Mouse (Mus musculus) hindbrain, embryonic 16.5 days (tissue): ENCODE measurements around the gene Lysmd1. TPM values are rescaled to one million over a fixed set of nuclear protein-coding genes. Genes with fewer than 3 reads are reported as not detected.
"Not testable (repeated sequence)": the region's sequence is repeated elsewhere in the genome, so short reads cannot be mapped to it uniquely, and the experiment has no call there.

Experiments
- ATAC-seq: fragments of 200-750 bp; cut with Nextera tagmentation; 2 replicates; pipeline ENCODE4 v1.8.0; 2017; ENCODE audit warnings: moderate TSS enrichment, moderate library complexity
- H3K27ac ChIP-seq: fragments of 300-500 bp; sonication (generic); 2 replicates; pipeline ENCODE4 v1.5.1; 2014; ENCODE audit warnings: low read depth, mild to moderate bottlenecking, control low read depth, low read length, moderate library complexity
- H3K27me3 ChIP-seq: fragments of 300-500 bp; sonication (generic); replicated peaks from 2 replicates; pipeline ENCODE4 v1.6.1; 2014; ENCODE audit warnings: low read length; ENCODE audit not compliant: control insufficient read depth, insufficient read depth
- H3K36me3 ChIP-seq: fragments of 300-500 bp; sonication (generic); 2 replicates; pipeline ENCODE4 v1.6.1; 2014; ENCODE audit warnings: mild to moderate bottlenecking, low read length, moderate library complexity, mixed read lengths; ENCODE audit not compliant: control insufficient read depth, insufficient read depth
- H3K4me1 ChIP-seq: fragments of 300-500 bp; sonication (generic); 2 replicates; pipeline ENCODE4 v1.6.1; 2014; ENCODE audit warnings: low read depth, low read length; ENCODE audit not compliant: control insufficient read depth, insufficient read depth
- H3K4me2 ChIP-seq: fragments of 300-500 bp; sonication (generic); 2 replicates; pipeline ENCODE4 v1.6.1; 2014; ENCODE audit warnings: mild to moderate bottlenecking, low read length, control low read depth, moderate library complexity
- H3K4me3 ChIP-seq: fragments of 300-500 bp; sonication (generic); 2 replicates; pipeline ENCODE4 v1.5.1; 2014; ENCODE audit warnings: mild to moderate bottlenecking, low read length, control low read depth, moderate library complexity
- H3K9ac ChIP-seq: fragments of 300-500 bp; sonication (generic); 2 replicates; pipeline ENCODE4 v1.6.1; 2014; ENCODE audit warnings: low read depth, mild to moderate bottlenecking, control low read depth, low read length, moderate library complexity
- H3K9me3 ChIP-seq: fragments of 300-500 bp; sonication (generic); 2 replicates; pipeline ENCODE4 v1.6.1; 2014; ENCODE audit warnings: mild to moderate bottlenecking, low read length, moderate library complexity; ENCODE audit not compliant: control insufficient read depth
- WGBS: fragments of 180-500 bp; shearing (Covaris S2); extraction: QIAGEN DNeasy Blood & Tissue Kit; methylation state at CpG from one replicate; pipeline ENCODE4 v1.1.7; 2014; 5-methylcytosine and 5-hydroxymethylcytosine counted together
- polyA plus RNA-seq: library from polyadenylated mRNA; unstranded; fragments of >200 nt; fragmentation: Nextera tagmentation; extraction: Ambion mirVana; gene quantifications from 2 replicates; pipeline ENCODE4 v1.2.1, GENCODE M21; 2015

Lysmd1 gene
- polyA plus RNA-seq, 1 experiment from 2014 or later, result 51.9 TPM

DNA sequence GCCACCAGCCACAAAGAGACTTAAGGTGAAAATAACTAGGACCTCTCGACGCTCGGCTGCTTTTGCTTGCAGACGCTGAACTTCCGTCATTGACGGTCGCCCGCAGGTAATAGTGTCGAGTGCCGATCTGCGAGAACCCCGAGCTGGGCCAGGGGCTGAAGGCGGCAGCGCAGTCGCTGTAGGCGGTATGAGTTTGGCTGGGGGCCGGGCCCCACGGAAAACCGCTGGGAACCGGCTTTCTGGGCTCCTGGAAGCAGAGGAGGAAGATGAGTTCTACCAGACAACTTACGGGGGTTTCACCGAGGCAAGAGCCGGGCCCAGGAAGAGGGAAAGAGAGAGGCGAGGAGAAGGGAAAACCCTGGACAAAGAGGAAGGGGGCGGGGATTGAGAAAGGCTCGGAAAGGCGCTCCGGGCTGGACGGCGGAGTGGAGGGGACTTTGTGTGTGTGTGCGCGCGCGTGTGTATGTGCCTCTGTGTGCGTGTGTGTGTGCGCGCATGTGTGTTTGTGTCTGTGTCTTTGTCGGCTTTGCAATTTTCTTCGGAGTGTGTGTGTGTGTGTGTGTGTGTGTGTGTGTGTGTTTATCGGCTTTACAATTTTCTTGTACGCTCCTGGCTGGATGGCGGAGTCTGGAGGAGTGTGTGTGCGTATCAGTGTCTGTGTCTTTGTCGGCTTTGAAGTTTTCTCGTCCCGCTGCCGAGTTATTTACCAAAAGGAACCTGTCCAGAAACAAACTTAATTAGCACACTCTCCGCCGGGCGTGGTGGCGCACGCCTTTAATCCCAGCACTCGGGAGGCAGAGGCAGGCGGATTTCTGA, 22.8 kb upstream of the Lysmd1 start, which contains the start of gene Vps72:
Gene Vps72 (plus strand): TSS at position 112 of the 816 bp plus-strand sequence.
- H3K4me1 ChIP-seq, result peaks cover 8% of the 10 kb centered on the region
- peak within 1 kb of the TSS; percentile 86 for H3K4me3 ChIP-seq
- under 1% methylated on average over 53 of the region's 54 CpGs for WGBS
- ATAC-seq, result peak; percentile 77
- H3K27ac ChIP-seq, result peak within 1 kb of the TSS; percentile 95
- H3K27me3 ChIP-seq, result no peaks in the 10 kb centered on the region
- peak within 1 kb of the TSS; percentile 84 for H3K9ac ChIP-seq
- peak within 1 kb of the TSS; percentile 59 for H3K4me2 ChIP-seq
- peaks cover 5% of the 10 kb centered on the region; the same call in 1 of the 2 replicates for H3K36me3 ChIP-seq
- H3K9me3 ChIP-seq, result no peaks in the 10 kb centered on the region

DNA sequence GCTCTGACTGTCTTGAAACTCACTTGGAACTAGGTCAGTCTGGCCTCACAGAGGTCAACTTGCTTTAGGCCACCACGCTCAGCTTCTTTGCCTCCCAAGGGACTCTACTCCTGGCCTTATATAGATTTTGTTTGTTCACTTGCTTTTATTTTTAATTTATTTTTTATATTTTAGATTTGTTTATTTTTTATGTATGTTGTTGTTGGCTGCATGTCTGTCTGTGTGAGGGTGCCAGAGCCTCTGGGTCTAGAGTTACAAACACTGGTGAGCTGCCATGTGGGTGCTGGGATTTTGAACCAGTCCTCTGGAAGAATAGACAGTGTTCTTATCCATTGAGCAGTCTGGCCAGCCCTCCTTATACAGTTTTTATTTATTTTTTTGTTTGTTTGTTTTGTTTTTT, 21.1 kb upstream of the Lysmd1 start:
- Histone ChIP-seq H3K9me3 (no peaks in the 10 kb centered on the region), H3K4me3 (no peak overlapping the region), H3K36me3 (peaks cover 5% of the 10 kb centered on the region), H3K27ac (no peak overlapping the region), H3K4me2 (peak overlapping the region; percentile 39), H3K4me1 (peaks cover 8% of the 10 kb centered on the region), H3K27me3 (no peaks in the 10 kb centered on the region), H3K9ac (no peak overlapping the region)
- 72% methylated on average over 1 of the region's 1 CpGs for WGBS
- no peak for ATAC-seq

DNA sequence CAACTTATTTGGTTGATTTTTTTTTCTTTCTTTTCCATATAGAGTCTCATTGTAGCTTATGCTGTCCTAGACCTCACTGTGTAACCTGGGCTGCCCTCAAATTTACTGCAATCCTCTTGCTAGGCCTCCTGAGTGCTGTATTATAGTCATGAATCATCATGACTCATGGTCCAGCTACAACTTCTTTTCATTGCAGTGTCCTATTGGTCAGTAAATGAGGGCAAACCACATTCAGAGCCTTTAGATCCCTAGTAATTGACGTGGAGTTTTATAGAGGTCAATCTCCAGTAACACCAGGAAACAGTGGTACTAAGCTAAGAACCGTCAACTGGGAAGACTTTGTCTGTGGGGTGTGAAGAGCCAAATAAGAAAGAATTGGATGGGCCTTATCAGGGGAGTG, 16.1 kb upstream of the Lysmd1 start:
- peaks cover 33% of the 10 kb centered on the region for H3K36me3 ChIP-seq
- no peak overlapping the region for H3K27ac ChIP-seq
- ATAC-seq, result no peak
- no peak overlapping the region for H3K4me3 ChIP-seq
- WGBS, result 98% methylated on average over 2 of the region's 2 CpGs
- H3K9me3 ChIP-seq, result no peaks in the 10 kb centered on the region
- H3K4me2 ChIP-seq, result no peak overlapping the region
- H3K4me1 ChIP-seq, result no peaks in the 10 kb centered on the region; the same call in 1 of the 2 replicates
- no peak overlapping the region for H3K9ac ChIP-seq
- H3K27me3 ChIP-seq, result no peaks in the 10 kb centered on the region

DNA sequence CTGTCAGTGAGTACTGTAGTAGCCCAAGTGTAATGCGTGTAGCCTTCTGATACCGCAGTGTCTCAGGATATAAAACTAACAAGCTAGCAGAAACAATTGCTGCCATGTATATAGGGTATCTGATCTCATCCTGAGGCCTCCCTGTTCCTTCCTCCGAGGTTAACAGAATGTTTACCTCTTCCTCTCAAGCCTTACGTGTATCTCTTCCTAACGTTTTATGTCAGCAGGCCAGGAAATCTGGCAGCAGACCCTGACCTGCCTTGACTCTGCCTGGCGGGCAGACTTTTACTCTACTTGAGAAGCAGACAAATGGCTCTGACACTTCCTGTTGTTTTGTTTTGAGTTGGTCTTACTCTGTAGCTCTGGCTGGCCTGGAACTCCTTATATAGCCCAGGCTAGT, 12.3 kb upstream of the Lysmd1 start:
- WGBS, result 83% methylated on average over 6 of the region's 6 CpGs
- peaks cover 31% of the 10 kb centered on the region for H3K36me3 ChIP-seq

DNA sequence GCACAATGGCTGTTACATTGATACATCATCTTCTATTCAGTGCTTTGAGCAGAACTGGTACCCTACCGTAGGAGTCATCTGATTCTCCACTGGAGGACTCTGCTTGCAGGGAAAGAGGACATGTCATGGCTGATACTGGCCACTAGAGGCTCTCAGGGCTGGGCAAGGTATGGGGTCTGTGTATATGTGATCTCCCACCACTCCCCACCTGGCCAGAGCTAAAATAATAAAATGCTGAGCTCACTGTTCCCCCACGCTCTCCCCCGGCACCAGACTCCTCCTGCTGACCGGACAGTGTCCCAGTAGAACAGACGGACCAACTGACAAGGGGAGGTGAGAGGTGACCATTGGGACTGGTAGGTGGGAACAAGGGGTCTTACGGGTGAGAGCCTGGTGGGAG, 9.6 kb upstream of the Lysmd1 start, which contains the start of gene Tmod4:
Gene Tmod4 (plus strand): TSS at position 231 of the 400 bp plus-strand sequence.
- Histone ChIP-seq H3K9ac (no peak within 1 kb of the TSS), H3K4me2 (no peak within 1 kb of the TSS), H3K27me3 (no peaks in the 10 kb centered on the region), H3K4me3 (no peak within 1 kb of the TSS), H3K9me3 (no peaks in the 10 kb centered on the region), H3K27ac (no peak within 1 kb of the TSS), H3K4me1 (peaks cover under 1% of the 10 kb centered on the region; the same call in 1 of the 2 replicates), H3K36me3 (peaks cover 27% of the 10 kb centered on the region)
- WGBS, result 54% methylated on average over 6 of the region's 6 CpGs
- peak; percentile 38; the same call in 1 of the 2 replicates for ATAC-seq

More for the DNA sequence above, 12.3 kb upstream of the Lysmd1 start:
- H3K4me3 ChIP-seq, result no peak overlapping the region
- H3K27me3 ChIP-seq, result no peaks in the 10 kb centered on the region
- ATAC-seq, result no peak
- H3K9me3 ChIP-seq, result no peaks in the 10 kb centered on the region
- H3K4me1 ChIP-seq, result no peaks in the 10 kb centered on the region; the same call in 1 of the 2 replicates
- H3K27ac ChIP-seq, result no peak overlapping the region
- no peak overlapping the region for H3K4me2 ChIP-seq
- no peak overlapping the region for H3K9ac ChIP-seq

DNA sequence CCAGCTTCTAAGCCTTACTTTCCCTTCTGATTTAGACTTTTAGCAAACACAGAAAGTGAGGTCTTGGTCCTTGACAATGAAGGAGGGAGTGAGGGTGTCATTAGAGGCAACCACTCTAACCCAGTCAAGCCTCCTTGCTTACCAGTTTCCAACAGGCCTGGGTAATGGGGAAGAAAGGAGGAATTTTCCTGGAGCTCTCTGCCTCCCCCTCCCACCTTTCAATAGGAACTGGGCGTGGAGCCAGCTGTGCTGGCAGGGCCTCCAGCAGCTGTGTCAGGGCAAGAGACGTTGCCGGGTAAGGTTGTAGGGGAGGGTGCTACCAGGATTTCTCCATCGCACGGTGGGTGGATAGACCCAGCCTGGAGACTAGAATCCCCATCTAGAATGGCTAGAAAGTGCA, 8.9 kb upstream of the Lysmd1 start:
- 0 out of 2 replicates have a peak, but pooled peaks have one; percentile 18 for ATAC-seq
- H3K36me3 ChIP-seq, result peaks cover 25% of the 10 kb centered on the region
- no peak overlapping the region for H3K4me2 ChIP-seq
- H3K9me3 ChIP-seq, result no peaks in the 10 kb centered on the region
- 28% methylated on average over 5 of the region's 5 CpGs for WGBS
- no peak overlapping the region for H3K9ac ChIP-seq
- no peak overlapping the region for H3K27ac ChIP-seq
- no peaks in the 10 kb centered on the region for H3K27me3 ChIP-seq
- no peak overlapping the region for H3K4me3 ChIP-seq
- peaks cover 2% of the 10 kb centered on the region; the same call in 1 of the 2 replicates for H3K4me1 ChIP-seq

DNA sequence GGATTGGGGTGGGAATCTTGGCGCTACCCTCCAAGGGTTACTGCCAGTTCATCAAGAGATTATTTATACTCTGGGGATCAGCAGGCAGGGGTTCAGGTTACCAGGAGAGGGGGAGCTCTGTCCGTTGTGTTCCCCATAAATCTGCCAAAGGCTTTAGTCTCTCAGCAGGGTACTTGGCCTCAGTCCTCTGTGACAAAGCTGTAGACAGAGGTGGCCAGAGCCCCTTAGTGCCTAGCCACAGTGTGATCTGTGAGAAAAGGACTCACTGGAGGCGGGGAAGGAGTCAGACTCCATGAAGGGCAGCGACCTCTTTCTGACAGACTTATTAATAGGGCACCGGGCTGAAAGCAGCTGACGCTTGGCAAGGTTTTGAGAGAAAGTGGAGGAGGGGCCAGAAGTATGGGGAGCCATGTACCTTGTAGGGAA, 4.6 kb upstream of the Lysmd1 start:
- Histone ChIP-seq H3K9me3 (no peaks in the 10 kb centered on the region), H3K4me1 (peaks cover 8% of the 10 kb centered on the region), H3K4me2 (no peak overlapping the region), H3K9ac (no peak overlapping the region), H3K27me3 (no peaks in the 10 kb centered on the region), H3K4me3 (no peak overlapping the region), H3K36me3 (peaks cover 5% of the 10 kb centered on the region; the same call in 1 of the 2 replicates), H3K27ac (no peak overlapping the region)
- WGBS, result 43% methylated on average over 6 of the region's 6 CpGs
- no peak for ATAC-seq

DNA sequence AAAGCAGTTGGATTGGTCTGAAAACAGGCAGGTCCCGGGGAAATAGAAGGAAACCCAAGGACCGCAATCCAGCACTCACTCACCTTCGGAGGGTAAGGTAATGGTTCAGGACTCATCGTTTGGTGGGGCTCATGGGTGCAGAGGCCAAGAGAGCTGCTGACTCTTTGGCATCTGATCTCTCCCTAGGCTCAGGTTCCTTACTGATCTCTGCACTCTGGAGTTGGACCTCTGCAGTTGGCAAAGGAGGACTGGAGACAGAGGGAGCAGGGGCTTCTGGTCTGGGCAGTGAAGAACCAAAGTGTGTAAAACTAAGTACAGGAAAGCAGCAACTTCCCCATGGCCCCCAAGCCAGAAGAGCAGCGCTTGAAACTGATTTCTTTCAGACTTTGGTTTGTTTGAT, 3.8 kb upstream of the Lysmd1 start:
- no peaks in the 10 kb centered on the region for H3K27me3 ChIP-seq
- H3K4me2 ChIP-seq, result no peak overlapping the region
- H3K9me3 ChIP-seq, result no peaks in the 10 kb centered on the region
- H3K36me3 ChIP-seq, result peaks cover 5% of the 10 kb centered on the region; the same call in 1 of the 2 replicates
- H3K27ac ChIP-seq, result no peak overlapping the region
- H3K9ac ChIP-seq, result no peak overlapping the region
- 89% methylated on average over 5 of the region's 5 CpGs for WGBS
- peaks cover 11% of the 10 kb centered on the region for H3K4me1 ChIP-seq
- H3K4me3 ChIP-seq, result no peak overlapping the region
- ATAC-seq, result no peak

DNA sequence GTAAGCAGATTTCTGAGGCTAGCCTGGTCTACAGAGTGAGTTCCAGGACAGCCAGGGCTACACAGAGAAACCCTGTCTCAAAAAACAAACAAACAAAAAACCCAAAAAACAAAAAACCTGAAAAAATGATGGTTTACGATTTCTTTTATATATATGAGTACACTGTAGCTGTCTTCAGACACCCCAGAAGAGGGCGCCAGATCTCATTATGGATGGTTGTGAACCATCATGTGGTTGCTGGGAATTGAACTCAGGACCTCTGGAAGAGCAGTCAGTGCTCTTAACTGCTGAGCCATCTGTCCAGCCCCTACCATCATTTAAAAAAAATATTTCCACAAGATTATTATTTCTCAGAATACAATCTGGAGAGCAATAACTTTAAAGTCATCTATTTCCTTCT, 1.5 kb upstream of the Lysmd1 start:
- 91% methylated on average over 2 of the region's 2 CpGs for whole genome bisulfite sequencing
- not testable (repeated sequence) for H3K27ac ChIP-seq

More for the DNA sequence above, 1.5 kb upstream of the Lysmd1 start:
- H3K9me3 ChIP-seq, H3K27me3 ChIP-seq, H3K36me3 ChIP-seq, H3K4me2 ChIP-seq, H3K4me3 ChIP-seq, H3K9ac ChIP-seq, ATAC-seq: not testable (repeated sequence)
- peaks cover 20% of the 10 kb centered on the region for H3K4me1 ChIP-seq
